Mouse (Mus musculus) neural tube, embryonic 12.5 days (tissue): Measurements from ENCODE around the gene Zfp273. TPM values are rescaled to one million over a fixed set of nuclear protein-coding genes. Genes with fewer than 3 reads are reported as not detected.
"Not testable (repeated sequence)": the region's sequence is repeated elsewhere in the genome, so short reads cannot be mapped to it uniquely, and the experiment has no call there.

Source experiments
- ATAC-seq: fragments of 200-750 bp; cut with Nextera tagmentation; 2 replicates; pipeline ENCODE4 v1.8.0; 2017; ENCODE audit warnings: low read depth, mild to moderate bottlenecking, moderate TSS enrichment, moderate library complexity; ENCODE audit not compliant: low FRiP score
- H3K27ac ChIP-seq: fragments of 300-500 bp; sonication (generic); 2 replicates; pipeline ENCODE4 v1.5.1; 2016
- H3K27me3 ChIP-seq: fragments of 300-500 bp; sonication (generic); replicated peaks from 2 replicates; pipeline ENCODE4 v1.6.1; 2016; ENCODE audit warnings: mild to moderate bottlenecking
- H3K36me3 ChIP-seq: fragments of 300-500 bp; sonication (generic); 2 replicates; pipeline ENCODE4 v1.6.1; 2016; ENCODE audit warnings: mild to moderate bottlenecking
- H3K4me1 ChIP-seq: fragments of 300-500 bp; sonication (generic); 2 replicates; pipeline ENCODE4 v1.6.1; 2016
- H3K4me2 ChIP-seq: fragments of 300-500 bp; sonication (generic); replicated peaks from 2 replicates; pipeline ENCODE4 v1.6.1; 2016; ENCODE audit warnings: mild to moderate bottlenecking
- H3K4me3 ChIP-seq: fragments of 300-500 bp; sonication (generic); 2 replicates; pipeline ENCODE4 v1.5.1; 2016
- H3K9ac ChIP-seq: fragments of 300-500 bp; sonication (generic); 2 replicates; pipeline ENCODE4 v1.6.1; 2016; ENCODE audit warnings: mild to moderate bottlenecking
- H3K9me3 ChIP-seq: fragments of 300-500 bp; sonication (generic); 2 replicates; pipeline ENCODE4 v1.6.1; 2016; ENCODE audit warnings: mild to moderate bottlenecking
- WGBS: fragments of 180-500 bp; shearing (Covaris S2); methylation state at CpG from one replicate; pipeline ENCODE4 v1.1.7; 2016; 5-methylcytosine and 5-hydroxymethylcytosine counted together
- polyA plus RNA-seq: library from polyadenylated mRNA; unstranded; fragments of >200 nt; fragmentation: Nextera tagmentation; extraction: Ambion mirVana; gene quantifications from 2 replicates; pipeline ENCODE4 v1.2.1, GENCODE M21; 2016

Gene Zfp273
- polyA plus RNA-seq, result 9.0 and 9.7 TPM in 2 replicates

GRCm38 (mm10) chr13:67813710-67814660 lies at the start of gene Zfp273:
Gene Zfp273 (plus strand): TSS chr13:67813740.
- H3K36me3 ChIP-seq, result peaks cover 12% of the 10 kb centered on the region
- peak; percentile 98 for ATAC-seq
- H3K9ac ChIP-seq, result peak within 1 kb of the TSS; percentile 70

DNA sequence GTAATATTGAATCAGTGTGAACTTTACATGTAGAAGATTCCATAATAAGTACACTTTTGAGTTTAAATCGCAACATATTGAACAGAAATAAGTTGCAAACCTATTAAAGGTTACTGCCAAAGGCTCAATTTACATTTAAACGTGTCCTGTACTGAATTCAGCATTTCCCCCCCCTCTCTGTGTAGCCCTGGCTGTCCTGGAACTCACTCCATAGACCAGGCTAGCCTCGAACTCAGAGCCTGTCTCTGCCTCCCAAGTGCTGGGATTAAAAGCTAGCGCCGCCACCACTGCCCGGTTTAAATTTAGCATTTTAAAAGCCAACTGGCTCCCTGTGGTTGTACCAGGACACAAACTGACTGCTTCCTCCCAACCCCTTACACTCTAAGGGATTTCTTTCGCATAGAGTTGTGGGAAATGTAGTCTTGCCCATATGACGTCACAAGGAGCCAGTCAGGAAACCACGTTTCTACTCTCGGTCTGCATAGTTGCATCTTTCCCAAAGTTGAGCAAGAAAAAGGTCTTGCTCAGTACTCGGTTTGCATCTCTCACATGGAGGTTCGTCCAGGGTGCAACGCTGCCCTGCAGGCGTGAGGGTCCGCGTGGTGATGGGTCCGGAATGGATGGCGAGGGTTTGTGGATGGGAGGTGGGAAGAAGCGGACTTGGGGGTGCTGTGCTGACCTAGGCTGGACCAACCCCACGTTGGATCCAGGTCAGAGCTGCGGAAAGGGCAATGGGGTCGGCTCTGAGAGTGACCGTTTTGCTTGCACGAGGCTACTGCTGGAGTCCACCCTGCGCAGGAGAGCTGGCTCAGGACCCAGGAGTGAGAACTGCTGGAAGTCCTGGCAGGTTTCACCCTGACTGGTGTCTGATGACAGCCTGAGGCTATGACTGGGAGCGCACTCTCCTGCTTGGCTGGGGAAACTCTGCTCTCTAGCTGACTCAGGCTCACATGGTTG lies 34.0 kb upstream of the Zfp273 start, which contains the start of gene Zfp493:
Gene Zfp493 (plus strand): TSS at position 429 of the 957 bp plus-strand sequence.
- ATAC-seq, result peak; percentile 95
- Histone ChIP-seq H3K27ac (no peak within 1 kb of the TSS), H3K4me2 (peak within 1 kb of the TSS; percentile 80), H3K4me3 (peak within 1 kb of the TSS; percentile 61), H3K9ac (peak within 1 kb of the TSS; percentile 55), H3K9me3 (no peaks in the 10 kb centered on the region), H3K4me1 (no peaks in the 10 kb centered on the region), H3K27me3 (no peaks in the 10 kb centered on the region), H3K36me3 (no peaks in the 10 kb centered on the region)
- WGBS, result 9% methylated on average over 26 of the region's 26 CpGs

More at GRCm38 (mm10) chr13:67813710-67814660, at the start of gene Zfp273:
- Histone ChIP-seq H3K27ac (0 out of 2 replicates have a peak within 1 kb of the TSS, but pooled peaks have one; percentile 46), H3K9me3 (peaks cover 15% of the 10 kb centered on the region), H3K4me1 (no peaks in the 10 kb centered on the region), H3K4me3 (peak within 1 kb of the TSS; percentile 76), H3K27me3 (no peaks in the 10 kb centered on the region), H3K4me2 (peak within 1 kb of the TSS; percentile 69)
- 4% methylated on average over 31 of the region's 31 CpGs for WGBS

DNA sequence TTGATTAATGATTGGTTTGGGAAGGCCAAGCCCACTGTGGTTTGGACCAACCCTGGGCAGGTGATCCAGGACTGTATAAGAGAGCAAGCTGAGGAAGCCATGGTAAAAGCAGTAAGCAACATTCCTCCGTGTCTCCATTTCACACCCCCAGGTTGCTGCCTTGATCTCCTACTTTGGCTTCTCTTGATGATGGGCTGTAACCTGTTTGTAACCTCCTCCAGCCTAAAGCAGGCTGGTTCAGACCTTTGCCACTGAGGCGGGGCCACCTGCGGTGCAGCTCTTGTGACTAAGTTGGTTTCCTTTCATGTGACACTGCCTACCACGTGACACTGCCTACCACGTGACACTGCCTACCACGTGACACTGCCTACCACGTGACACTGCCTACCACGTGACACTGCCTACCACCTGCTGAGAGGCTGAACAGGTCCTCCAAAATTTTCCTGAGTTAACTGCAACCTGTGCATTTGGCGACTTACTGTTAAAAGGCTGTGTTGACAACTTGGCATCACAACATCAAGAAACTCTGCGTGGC lies 21.6 kb upstream of the Zfp273 start:
- Histone ChIP-seq H3K27me3 (no peaks in the 10 kb centered on the region), H3K4me2 (no peak overlapping the region), H3K27ac (no peak overlapping the region), H3K36me3 (peaks cover 5% of the 10 kb centered on the region), H3K9ac (no peak overlapping the region), H3K9me3 (no peaks in the 10 kb centered on the region), H3K4me1 (no peaks in the 10 kb centered on the region), H3K4me3 (no peak overlapping the region)
- 90% methylated on average over 10 of the region's 10 CpGs for WGBS
- ATAC-seq, result no peak

- Histone ChIP-seq H3K4me1 (no peaks in the 10 kb centered on the region), H3K9me3 (no peaks in the 10 kb centered on the region), H3K27ac (no peak overlapping the region), H3K4me3 (no peak overlapping the region), H3K4me2 (no peak overlapping the region), H3K9ac (no peak overlapping the region), H3K27me3 (no peaks in the 10 kb centered on the region), H3K36me3 (no peaks in the 10 kb centered on the region)
- no peak for ATAC-seq
- 61% methylated on average over 3 of the region's 3 CpGs for WGBS
Measured at GRCm38 (mm10) chr13:67798618-67799017, 14.9 kb upstream of the Zfp273 start.

DNA sequence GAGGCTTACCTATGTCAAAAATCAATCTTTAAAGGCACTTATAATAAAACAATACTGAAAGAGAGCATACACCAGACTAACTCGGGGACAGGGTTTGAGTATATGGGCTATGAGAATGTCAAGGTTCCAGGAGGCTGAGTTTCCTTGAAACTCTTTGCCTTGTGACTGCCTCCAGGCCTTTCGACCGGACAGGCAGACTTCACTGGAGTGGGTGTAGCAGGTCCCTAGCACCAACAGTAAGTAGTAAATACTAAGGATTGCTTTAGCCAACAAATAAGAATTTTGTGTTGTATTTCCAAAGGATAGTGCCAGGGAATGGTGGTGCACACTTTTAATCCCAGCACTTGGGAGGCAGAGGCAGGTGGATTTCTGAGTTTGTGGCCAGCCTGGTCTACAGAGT lies 14.4 kb upstream of the Zfp273 start:
- H3K4me1 ChIP-seq, ATAC-seq: not testable (repeated sequence)
- 89% methylated on average over 3 of the region's 3 CpGs for WGBS

GRCm38 (mm10) chr13:67811651-67812210 lies 1.8 kb upstream of the Zfp273 start:
- Histone ChIP-seq H3K4me1 (no peaks in the 10 kb centered on the region), H3K4me3 (no peak overlapping the region), H3K27ac (no peak overlapping the region), H3K9ac (no peak overlapping the region), H3K36me3 (no peaks in the 10 kb centered on the region), H3K9me3 (peaks cover 4% of the 10 kb centered on the region; the same call in 1 of the 2 replicates), H3K27me3 (no peaks in the 10 kb centered on the region), H3K4me2 (no peak overlapping the region)
- ATAC-seq, result no peak
- 70% methylated on average over 1 of the region's 1 CpGs for WGBS

More for the DNA sequence above, 14.4 kb upstream of the Zfp273 start:
- H3K27me3 ChIP-seq, H3K27ac ChIP-seq, H3K9me3 ChIP-seq, H3K4me2 ChIP-seq, H3K4me3 ChIP-seq, H3K9ac ChIP-seq, H3K36me3 ChIP-seq: not testable (repeated sequence)

- ATAC-seq, result peak; percentile 48
- peak overlapping the region; percentile 76 for H3K4me3 ChIP-seq
- no peak overlapping the region for H3K27ac ChIP-seq
- H3K36me3 ChIP-seq, result peaks cover 6% of the 10 kb centered on the region
- WGBS, result 79% methylated on average over 8 of the region's 8 CpGs
- no peak overlapping the region for H3K9ac ChIP-seq
- no peaks in the 10 kb centered on the region for H3K4me1 ChIP-seq
- peaks cover 10% of the 10 kb centered on the region; the same call in 1 of the 2 replicates for H3K9me3 ChIP-seq
- H3K4me2 ChIP-seq, result 0 out of 2 replicates have a peak overlapping the region, but pooled peaks have one; percentile 69
- H3K27me3 ChIP-seq, result no peaks in the 10 kb centered on the region
Measured at GRCm38 (mm10) chr13:67812961-67813709, 405 bp upstream of the Zfp273 start.

DNA sequence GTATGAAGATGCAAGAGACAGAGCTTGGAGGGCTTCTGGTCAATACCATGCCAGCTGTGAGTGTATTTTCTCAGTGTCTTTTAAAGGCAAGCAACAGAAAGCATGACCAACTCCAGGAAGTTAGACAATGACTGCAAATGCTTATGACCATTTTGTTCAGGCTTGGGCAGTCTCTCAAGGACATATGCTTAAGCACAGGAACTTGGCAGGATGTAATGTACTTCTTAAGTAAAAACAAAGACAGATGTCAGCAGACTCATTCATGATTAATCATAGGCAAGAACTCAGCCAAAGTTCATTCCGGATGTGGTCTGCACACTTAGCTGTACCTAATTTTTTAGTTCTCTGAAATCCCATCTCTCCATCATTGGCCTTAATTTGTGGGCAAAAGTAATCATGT lies 5.1 kb downstream of the Zfp273 start:
- Histone ChIP-seq H3K36me3 (peaks cover 25% of the 10 kb centered on the region), H3K4me2 (no peak overlapping the region), H3K4me1 (no peaks in the 10 kb centered on the region), H3K9ac (no peak overlapping the region), H3K4me3 (no peak overlapping the region), H3K27ac (no peak overlapping the region), H3K9me3 (peaks cover 15% of the 10 kb centered on the region), H3K27me3 (no peaks in the 10 kb centered on the region)
- WGBS, result 96% methylated on average over 1 of the region's 1 CpGs
- no peak for ATAC-seq

- H3K4me1 ChIP-seq, result no peaks in the 10 kb centered on the region
- H3K9ac ChIP-seq, result peak within 1 kb of the TSS; percentile 59
- H3K36me3 ChIP-seq, result peaks cover 8% of the 10 kb centered on the region
- no peaks in the 10 kb centered on the region for H3K9me3 ChIP-seq
- 3% methylated on average over 14 of the region's 14 CpGs for WGBS
- H3K27ac ChIP-seq, result no peak within 1 kb of the TSS
- ATAC-seq, result peak; percentile 78
- no peaks in the 10 kb centered on the region for H3K27me3 ChIP-seq
- H3K4me3 ChIP-seq, result peak within 1 kb of the TSS; percentile 53
- H3K4me2 ChIP-seq, result peak within 1 kb of the TSS; percentile 72
Measured at GRCm38 (mm10) chr13:67830911-67831336, 17.4 kb downstream of the Zfp273 start, which contains the start of gene Gm10037. Gene Gm10037 (plus strand): TSS chr13:67831106.

DNA sequence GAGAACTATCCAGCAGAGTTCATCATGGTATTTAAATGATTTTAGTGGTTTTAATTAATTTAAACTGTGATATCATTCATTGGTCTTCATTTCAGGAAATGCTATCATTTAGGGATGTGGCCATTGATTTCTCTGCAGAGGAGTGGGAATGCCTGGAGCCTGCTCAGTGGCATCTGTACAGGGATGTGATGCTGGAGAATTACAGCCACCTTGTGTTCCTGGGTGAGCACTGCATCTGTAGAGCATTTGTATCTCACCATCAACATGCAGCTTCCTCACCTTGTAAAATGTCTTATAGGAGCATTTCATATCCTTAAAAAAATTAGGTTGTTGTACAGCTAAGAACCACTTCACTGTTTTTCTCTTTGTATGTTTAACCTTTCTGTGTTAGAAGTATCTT lies 19.6 kb downstream of the Zfp273 start:
- H3K27me3 ChIP-seq, H3K27ac ChIP-seq, H3K4me3 ChIP-seq, H3K9ac ChIP-seq, H3K36me3 ChIP-seq, H3K9me3 ChIP-seq, H3K4me2 ChIP-seq, ATAC-seq, H3K4me1 ChIP-seq: not testable (repeated sequence)

DNA sequence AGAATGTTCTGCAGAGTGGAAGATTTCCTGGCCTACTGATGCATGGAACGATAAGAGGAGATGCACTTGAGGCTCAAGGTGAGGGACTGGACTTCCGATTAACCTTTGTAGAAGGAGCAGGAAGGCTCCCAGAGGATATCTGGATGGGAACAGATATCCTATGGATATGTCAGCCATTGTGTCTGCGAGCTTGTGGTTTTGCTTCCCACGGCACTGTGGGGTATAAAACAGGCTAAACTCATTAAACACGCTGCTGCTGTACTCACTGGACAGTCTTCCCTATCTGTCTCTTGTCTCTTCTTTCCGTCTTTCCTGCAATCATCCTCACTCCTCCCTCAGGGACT lies 30.2 kb downstream of the Zfp273 start:
- H3K4me1 ChIP-seq, result 0 out of 2 replicates have a peak, but pooled peaks cover 3% of the 10 kb centered on the region
- 49% methylated on average over 6 of the region's 6 CpGs for WGBS
- ATAC-seq, result no peak
- H3K4me3 ChIP-seq, result peak overlapping the region; percentile 36; the same call in 1 of the 2 replicates
- peak overlapping the region; percentile 51; the same call in 1 of the 2 replicates for H3K9ac ChIP-seq
- H3K36me3 ChIP-seq, result no peaks in the 10 kb centered on the region
- peak overlapping the region; percentile 65 for H3K4me2 ChIP-seq
- H3K27ac ChIP-seq, result no peak overlapping the region
- no peaks in the 10 kb centered on the region for H3K9me3 ChIP-seq
- H3K27me3 ChIP-seq, result no peaks in the 10 kb centered on the region
